Mouse (Mus musculus): Measurements from ENCODE around the gene Zfp575.

Gene Zfp575

DNA sequence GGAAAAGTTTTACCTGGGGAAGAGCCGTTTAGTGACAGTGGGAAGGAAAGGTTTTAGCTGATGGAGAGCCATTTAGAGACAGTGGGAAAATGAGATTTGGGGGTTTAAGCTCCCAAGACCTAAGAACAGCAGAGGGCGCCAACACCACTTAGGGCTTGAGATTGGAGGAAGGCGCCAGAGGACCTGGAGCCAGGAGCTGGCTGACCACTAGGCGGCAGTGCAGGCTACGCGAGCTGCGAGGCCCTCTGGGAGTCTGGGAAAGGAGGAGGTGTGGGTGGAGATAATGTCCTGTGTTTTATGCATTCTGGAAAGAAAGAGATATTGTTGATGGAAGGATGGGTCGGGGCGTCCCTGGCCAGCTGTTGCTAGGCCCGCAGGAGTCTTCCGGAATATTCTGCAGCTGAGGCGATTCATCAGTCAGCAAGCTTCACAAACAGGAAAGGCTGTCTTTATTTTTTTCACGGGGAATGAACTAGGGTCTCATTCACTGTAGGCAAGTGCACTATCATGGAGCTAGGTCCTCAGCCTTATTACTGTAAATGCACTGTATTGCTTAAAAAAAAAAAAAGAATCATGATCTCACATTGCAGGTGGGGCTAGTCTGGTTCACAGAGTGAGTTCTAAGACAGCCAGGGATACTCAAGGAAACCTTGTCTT lies 13.6 kb upstream of the Zfp575 start:
- DNase-seq, result peak; percentile 95

GRCm38 (mm10) chr7:24599211-24600067 lies 12.0 kb upstream of the Zfp575 start:
- DNase-seq, result no peak

- no peak for DNase-seq
These were observed 10.7 kb upstream of the Zfp575 start for GRCm38 (mm10) chr7:24598121-24598520.

DNA sequence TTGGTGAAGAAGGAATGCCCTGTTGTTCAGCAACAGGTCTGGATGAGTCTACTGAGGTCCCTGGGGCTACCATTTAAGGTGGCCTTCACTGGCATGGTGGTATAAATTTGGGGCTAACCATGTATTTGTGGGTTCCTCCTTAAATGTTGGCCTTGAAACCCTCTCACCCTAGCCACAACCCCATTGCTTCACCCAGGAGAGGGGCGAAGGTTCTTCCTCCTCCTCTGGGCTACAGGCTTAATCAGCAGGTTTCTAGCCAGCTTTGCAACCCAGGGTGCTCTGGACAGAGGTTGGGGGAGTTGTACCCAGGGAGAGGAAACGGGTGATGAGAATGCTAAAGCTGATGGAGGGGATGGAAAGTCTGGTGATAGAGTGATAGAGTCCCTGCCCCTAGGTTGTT lies 8.0 kb upstream of the Zfp575 start:
- no peak for DNase-seq

- DNase-seq, result no peak
These were observed 6.9 kb upstream of the Zfp575 start for GRCm38 (mm10) chr7:24594309-24594803.

DNA sequence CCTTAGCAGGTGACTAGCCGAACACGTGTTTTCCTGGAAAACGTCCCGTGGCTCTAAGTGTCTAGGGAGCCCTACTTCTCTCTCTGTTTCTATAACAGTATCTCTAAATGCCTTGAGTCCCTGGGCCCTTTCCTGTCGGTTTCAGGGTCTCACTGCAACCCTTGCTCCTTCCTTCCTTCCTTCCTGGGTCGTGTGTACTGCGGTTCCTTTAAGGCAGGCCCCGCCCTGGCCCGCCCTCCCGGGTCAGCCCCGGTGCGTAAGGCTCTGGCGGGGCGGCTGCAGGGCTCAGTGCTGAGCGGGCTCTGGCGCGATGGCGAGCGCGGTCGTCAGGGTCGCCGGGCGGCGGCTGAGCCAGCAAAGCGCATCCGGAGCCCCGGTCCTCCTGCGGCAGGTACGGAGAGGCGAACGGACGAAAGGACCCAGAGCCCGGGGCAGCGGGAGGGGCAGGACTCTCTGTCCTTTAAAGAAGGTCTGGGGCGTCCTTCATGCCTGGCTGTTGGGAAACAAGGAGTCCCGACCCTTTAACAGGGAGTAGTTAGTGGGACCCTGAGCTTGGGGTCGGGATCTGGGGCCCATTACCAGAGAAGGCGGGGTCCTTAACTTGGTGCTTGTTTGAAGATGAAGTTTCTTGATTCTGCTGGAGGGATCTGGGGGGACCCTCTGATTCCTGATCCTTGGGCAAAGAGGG lies 6.3 kb upstream of the Zfp575 start:
- peak; percentile 84 for DNase-seq

- no peak for DNase-seq
These were observed 5.3 kb upstream of the Zfp575 start for GRCm38 (mm10) chr7:24592781-24593180.

DNA sequence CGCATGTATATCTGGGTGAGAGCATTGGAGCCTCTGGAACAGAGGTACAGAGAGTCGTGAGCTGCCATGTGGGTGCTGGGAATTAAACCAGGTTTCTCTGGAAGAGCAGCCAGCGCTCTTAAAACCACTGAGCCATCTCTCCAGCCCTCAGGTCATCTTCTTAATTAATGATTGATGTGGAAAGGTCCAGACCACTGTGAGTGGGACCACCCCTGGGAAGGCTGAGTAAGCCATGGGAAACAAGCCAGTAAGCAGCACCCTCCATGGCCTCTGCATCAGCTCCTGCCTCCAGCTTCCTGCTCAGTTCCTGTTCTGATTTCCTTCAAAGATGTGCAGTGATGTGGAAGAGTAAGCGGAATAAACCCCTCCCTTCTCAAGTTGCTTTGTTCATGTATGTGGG lies 4.7 kb upstream of the Zfp575 start:
- no peak for DNase-seq

DNA sequence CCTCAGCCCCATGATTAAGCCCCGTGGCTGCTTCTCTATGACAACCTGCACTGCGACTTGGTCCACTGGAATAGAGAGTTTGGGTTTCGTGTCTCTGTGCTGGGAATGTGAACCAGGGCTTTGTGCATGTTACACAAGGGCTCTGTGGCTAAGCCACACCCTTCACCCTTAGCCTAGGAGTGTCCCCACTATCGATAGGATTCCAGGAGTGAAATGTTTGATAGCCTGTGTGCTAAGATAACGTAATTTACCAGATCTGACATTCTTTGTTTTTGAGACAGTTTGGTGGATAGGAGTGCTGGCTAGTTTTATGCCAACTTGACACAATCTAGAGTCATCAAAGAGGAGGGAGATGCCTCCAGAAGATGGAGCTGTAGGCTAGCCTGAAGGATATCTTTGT lies 4.3 kb upstream of the Zfp575 start:
- DNase-seq, result no peak

DNA sequence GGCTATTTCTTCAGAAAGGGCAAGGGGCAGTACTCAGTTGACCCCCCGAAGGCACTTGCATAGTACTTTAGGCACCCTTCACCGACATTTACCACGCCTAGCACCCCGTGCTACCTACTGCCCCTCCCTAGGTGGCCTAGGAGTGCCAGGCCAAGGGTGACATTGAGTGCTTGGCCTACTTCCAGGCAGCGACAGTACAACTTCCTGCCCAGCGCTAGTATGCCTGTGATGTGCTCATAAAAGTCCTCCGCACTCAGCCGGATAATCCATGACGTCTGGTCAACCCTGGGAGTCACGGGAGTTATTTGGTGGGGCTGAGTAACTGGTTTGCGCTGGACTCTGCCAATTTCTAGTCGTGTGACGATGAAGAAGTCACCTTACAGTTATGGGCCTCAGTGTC lies 895 bp upstream of the Zfp575 start:
- DNase-seq, result peak; percentile 29

DNA sequence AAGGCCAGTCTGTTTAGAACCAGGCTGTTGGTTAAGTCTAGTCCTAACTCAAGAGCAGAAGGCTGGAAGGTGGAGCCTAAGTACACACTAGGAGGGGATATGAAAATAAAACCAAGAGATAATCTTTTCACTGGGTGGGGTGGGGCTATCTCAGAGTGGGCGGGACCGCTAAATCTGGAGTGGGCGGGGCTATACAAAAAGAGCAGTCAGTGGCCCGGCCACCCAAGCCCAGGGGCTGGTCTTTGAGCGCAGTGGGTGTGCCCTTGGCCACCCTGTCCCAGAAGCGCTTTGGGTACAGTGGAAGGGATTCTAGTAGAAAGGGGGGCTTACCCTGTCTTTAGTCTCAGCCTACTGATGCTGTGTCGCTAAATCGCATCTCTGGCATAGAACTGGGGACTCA lies 613 bp downstream of the Zfp575 start:
- no peak for DNase-seq

DNA sequence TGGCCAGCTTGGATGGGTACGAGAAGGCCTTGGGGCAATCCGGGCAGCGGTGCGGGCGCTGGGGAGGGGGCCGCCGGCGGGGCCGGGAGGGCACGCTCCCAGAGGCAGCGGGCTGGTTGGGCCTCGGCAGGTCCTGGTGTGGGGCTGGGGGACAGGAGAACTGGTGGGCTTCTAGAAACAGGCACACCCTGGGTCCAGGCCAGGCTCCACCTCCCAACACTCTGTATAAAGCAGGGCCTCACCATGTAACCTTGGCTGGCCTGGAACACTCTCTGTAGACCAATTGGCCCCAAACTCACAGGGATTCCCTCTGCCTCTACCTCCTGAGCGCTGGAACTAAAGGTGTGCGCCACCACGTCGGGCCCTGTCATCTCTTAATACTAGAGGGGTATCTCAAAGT lies 1.4 kb downstream of the Zfp575 start:
- DNase-seq, result no peak

DNA sequence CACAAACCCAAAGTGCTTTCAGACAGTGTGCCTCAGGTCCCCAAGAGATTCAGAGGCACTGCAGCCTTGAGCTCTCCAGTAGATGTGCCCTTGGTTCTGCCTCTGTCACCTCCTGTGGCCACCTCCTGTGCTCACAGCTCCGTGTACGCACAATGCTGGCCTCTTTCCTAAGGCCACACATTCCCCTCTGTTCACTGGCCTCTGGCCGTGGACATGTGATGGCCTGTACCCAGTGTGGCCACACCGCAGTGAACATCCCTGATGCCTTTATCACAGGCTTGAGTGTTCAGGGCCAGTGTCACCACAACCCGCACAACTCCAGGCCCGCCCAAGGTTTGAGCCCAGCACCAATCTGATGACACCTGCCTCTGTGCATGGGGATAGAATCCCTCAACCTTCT lies 2.6 kb downstream of the Zfp575 start:
- DNase-seq, result no peak

DNA sequence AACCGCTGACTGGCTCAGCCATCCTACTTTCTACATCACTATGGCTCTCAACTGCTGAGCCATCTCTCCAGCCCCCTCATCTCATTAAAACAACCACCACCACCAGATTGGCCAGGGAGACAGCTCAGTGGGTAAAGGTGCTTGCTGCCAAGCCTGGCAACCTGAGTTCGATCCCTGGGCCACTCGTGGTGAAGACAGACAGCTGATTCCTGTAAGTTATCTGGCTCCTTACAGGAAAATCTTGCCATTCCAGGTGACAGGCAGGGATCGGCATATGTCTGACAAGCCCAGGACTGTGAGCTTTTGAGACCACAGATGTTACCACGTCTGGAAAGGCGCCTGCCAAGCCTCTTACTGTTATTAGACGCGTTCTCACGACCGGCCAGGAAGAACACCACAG lies 9.6 kb downstream of the Zfp575 start:
- DNase-seq, result no peak

DNA sequence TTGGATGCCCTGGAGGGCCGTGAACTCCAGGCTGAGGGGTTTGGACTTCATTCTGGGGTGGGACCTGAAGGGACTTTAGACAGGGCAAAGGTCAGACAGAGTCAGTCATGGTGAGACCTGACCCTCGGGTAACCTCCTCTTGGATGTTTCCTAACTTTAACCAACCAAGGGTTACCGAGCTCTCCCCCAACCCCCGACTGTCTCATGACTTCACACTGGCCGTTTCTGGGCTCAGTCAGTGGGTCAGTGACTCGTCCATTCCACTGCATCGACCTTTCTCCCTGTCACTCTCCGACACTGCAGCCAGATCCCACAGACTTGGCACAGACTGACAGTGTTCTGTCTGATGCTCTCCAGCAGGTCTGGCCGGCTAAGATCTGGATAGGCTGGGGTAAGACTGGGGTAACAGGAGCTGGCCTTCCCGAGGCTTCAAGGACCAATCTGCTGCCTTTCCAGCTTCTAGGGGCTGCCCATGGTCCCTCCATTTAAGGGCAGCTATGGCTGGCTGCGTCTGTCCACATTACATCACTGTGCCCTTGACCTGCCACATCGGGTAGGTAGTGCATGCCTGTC lies 13.1 kb downstream of the Zfp575 start:
- no peak for DNase-seq

DNA sequence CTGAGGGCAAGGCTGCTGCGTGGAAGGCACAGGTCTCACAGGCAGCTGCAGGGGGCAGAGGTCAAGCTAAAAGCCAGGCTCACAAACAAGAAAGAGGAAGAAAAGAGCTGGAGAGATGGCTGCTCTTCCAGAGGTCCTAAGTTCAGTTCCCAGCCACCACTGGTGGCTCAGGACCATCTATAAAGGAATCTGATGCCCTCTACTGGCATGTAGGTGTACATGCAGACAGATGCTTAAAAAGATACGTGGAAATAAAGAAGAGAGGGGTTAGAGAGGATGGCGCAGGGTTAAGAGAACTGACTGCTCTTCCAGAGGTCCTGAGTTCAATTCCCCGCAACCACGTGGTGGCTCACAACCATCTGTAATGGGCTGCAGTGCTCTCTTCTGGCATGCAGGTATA lies 15.0 kb downstream of the Zfp575 start:
- DNase-seq, result no peak

DNA sequence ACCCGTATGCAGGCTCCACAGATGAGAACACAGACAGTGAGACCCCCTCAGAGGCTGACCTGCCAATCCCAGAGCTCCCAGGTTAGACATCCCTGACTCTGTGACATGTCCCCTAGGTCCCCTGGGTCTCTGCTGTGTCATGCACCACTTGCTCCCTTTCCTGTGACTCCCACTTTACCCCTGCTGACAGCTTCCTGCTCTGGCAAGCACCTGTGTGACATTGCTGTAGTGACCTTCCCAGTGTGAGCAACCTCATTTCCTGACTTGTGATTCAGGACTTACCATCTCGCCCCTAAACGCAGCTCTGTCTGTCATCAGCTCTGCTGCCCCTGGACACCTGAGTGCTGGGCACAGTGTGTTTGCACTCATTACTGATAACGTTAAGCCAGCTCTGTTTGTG lies 16.4 kb downstream of the Zfp575 start:
- DNase-seq, result no peak

DNA sequence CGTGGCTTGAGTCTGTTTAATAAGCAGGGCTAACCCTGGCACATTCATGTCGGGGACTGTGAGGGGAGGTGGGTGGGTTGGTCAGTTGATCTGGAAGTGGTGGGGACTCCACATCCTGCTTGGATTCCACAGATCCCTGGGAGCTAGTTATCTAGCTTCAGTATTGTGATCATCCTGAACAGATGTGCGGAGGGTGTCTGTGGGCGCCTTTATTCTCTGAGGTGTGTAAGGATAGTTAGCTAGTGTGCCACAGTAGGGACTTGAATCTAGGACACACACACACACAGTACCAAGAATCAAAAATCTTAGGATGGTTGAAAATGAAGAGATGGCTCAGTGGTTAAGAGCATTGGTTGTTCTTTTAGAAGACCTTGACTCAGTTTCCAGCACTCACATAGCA lies 18.9 kb downstream of the Zfp575 start:
- no peak for DNase-seq

GRCm38 (mm10) chr7:24566206-24566605 lies 21.2 kb downstream of the Zfp575 start:
- no peak for DNase-seq

- no peak for DNase-seq
These were observed 21.8 kb downstream of the Zfp575 start for GRCm38 (mm10) chr7:24565627-24566026.

GRCm38 (mm10) chr7:24564607-24565265 lies 22.7 kb downstream of the Zfp575 start:
- DNase-seq, result peak; percentile 83

- no peak for DNase-seq
These were observed 23.6 kb downstream of the Zfp575 start for GRCm38 (mm10) chr7:24563837-24564206.
